Mouse (Mus musculus) thymus, adult 2 months (tissue): ENCODE measurements around the gene Pdk3.

Experiments used
- CTCF ChIP-seq: fragments of 200-500 bp; IDR thresholded peaks from 2 replicates; pipeline ENCODE4 v1.5.1; 2012; ENCODE audit warnings: mild to moderate bottlenecking, control low read depth, low read length, moderate library complexity, borderline replicate concordance; ENCODE audit not compliant: control insufficient read depth, poor library complexity, insufficient read depth; ENCODE audit errors: extremely low read depth
- POLR2A ChIP-seq: fragments of 200-500 bp; IDR thresholded peaks from 2 replicates; pipeline ENCODE4 v1.6.1; 2012; ENCODE audit warnings: mild to moderate bottlenecking, low read length, control low read depth, moderate library complexity; ENCODE audit not compliant: control insufficient read depth, poor library complexity, insufficient read depth; ENCODE audit errors: extremely low read depth

GRCm38 (mm10) chrX:93877634-93878016 is 45.6 kb upstream of the Pdk3 start:
- TF ChIP-seq CTCF (no peak), POLR2A (no peak)
